Mouse (Mus musculus) gastrocnemius, postnatal 36 days (tissue): ENCODE data around the gene Gprasp1. TPM values are rescaled to one million over a fixed set of nuclear protein-coding genes. Genes with fewer than 3 reads are reported as not detected.
"Not testable (repeated sequence)": the region's sequence is repeated elsewhere in the genome, so short reads cannot be mapped to it uniquely, and the experiment has no call there.

Experiments
- DNase-seq, 2 experiments: peaks; one replicate each; pipeline ENCODE4 v3.0.0; 2022
- intact Hi-C: fragments of 180-260 bp; cut with DNase I; formaldehyde crosslinking; loops from one replicate; pipeline ENCODE4 v1.15.1; 2025
- microRNA-seq, 2 experiments: library from miRNA; unstranded; fragments of <30 nt; microRNA quantifications; one replicate each; pipeline ENCODE4 v1.2.0; 2021
- total RNA-seq, 2 experiments: library from RNA; stranded (reverse); gene quantifications; 2 replicates each; pipeline ENCODE4 v1.2.3; 2021

Gprasp1 gene
- total RNA-seq, 2 experiments from 2014 or later, result 13.7 to 16.2 TPM

DNA sequence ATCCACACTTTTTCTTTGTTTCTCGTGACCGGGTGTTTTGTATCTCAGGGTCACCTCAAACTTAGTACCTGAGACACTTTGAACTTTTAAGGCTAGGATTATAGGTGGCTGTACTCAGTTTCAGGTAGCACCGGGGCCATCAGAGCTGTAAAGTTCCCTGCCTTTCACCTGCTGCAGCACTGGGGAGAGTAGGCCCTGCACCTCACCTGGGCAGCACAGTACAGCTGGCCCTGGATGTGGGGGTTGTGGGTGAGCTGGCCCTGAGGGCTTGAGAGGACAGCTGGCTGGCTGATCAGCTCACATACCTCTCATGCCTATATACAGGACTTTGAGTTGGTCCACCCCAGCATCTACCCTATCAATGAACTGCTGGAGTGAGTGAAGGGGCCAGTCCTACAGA is 61.6 kb downstream of the Gprasp1 start:
- DNase-seq, result no peak
- intact Hi-C loops, result no loop called here

DNA sequence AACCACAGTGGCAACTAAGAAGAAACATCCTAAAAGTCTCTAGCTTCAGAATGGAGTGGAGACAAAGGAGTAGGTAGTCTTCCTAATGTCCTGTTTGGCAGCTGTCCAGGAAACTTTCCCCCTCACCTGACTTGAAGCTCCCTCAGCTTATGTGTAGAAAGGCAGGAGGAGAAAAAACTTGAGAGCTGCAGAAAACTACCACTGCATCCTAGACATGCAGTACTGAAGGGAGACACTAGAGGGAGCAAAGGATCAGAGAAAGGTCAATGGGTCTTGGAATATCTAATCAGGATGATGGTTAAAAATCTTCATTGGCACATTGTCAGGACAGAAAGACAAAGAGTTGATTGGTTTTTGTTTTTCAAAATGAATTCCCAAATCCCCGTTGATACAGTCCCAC is 63.2 kb downstream of the Gprasp1 start:
- intact Hi-C loops, result loop anchor here (5.0 kb wide), 1 partner anchor 157 kb away; no protein-coding TSS in a partner anchor
- no peak for DNase-seq

DNA sequence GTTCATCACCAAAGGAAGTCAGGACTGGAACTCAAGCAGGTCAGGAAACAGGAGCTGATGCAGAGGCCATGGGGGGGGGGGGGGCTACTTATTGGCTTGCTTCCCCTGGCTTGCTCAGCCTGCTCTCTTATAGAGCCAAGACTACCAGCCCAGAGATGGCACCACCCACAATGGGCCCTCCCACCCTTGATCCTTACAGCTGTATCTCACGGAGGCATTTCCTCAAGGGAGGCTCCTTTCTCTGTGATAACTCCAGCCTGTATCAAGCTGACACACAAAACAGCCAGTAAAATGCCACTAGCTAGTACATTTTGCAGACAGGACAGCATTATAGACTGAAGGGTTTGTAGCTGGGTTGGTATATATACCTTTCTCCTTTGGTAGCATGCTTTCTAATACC is 93.4 kb downstream of the Gprasp1 start:
- intact Hi-C loops, DNase-seq: not testable (repeated sequence)

DNA sequence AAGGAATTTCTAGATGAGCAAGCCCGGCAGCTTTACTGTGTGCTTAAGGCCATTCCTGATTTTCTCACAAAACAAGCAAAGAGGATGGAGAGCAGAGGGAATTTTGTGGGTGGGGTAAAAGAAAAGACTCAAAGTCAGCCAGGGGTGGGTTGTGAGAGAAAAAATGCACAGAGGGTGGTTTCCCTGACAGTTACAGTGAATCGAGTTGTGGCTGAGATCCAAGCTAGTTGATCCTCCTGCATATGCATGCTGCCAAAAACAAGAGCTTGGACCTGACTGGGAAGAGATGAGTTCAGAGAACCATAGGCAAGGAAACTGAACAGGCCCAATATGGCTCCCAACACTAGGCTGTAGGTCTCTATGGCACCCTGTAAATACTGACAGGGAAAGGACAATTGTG is 95.4 kb downstream of the Gprasp1 start:
- DNase-seq, result no peak
- intact Hi-C loops, result no loop called here

DNA sequence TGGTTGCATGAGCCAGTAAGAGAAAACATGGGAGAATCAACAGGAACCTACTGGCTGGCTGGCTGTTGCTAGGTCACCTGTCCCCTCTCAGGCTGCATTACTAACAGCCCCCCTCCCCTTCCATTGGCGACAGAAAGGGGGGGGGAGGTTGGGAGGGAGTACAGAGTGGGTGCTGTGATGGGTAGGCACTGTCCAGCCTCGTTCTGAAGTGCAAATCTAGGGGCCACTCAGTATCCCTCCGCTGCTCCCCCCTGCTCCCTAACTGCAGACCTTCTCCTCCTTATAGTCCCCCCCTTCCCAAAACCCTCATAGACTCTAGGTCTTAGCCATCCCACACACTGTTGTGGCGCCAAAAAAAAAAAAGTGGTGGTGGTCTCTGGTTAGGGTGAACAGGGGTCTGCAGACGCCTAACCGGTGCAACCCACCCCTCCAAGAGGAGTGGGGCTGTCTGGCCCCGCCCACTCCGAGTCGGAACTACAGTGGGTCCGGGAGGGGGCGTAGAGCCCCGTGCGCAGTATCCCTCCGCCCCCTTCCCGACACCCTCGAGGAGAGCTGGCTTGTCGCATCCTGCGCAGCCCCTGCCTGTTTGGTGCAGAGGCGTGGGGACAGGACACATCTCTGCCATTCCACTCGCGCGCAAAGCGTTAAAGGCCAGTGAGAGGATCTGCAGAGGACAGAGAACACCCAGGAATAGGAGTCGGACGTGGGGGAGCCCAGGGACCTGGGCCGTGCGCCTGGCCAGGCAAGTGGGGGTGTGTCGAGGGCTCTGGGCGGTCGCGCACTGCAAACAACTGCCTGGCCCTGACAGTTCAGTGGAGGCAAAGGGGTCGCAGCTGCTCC is 96.2 kb downstream of the Gprasp1 start, which contains the start of gene Gprasp2:
Gene Gprasp2 (plus strand): TSS at position 514 of the 840 bp plus-strand sequence.
- DNase-seq, intact Hi-C loops: not testable (repeated sequence)

DNA sequence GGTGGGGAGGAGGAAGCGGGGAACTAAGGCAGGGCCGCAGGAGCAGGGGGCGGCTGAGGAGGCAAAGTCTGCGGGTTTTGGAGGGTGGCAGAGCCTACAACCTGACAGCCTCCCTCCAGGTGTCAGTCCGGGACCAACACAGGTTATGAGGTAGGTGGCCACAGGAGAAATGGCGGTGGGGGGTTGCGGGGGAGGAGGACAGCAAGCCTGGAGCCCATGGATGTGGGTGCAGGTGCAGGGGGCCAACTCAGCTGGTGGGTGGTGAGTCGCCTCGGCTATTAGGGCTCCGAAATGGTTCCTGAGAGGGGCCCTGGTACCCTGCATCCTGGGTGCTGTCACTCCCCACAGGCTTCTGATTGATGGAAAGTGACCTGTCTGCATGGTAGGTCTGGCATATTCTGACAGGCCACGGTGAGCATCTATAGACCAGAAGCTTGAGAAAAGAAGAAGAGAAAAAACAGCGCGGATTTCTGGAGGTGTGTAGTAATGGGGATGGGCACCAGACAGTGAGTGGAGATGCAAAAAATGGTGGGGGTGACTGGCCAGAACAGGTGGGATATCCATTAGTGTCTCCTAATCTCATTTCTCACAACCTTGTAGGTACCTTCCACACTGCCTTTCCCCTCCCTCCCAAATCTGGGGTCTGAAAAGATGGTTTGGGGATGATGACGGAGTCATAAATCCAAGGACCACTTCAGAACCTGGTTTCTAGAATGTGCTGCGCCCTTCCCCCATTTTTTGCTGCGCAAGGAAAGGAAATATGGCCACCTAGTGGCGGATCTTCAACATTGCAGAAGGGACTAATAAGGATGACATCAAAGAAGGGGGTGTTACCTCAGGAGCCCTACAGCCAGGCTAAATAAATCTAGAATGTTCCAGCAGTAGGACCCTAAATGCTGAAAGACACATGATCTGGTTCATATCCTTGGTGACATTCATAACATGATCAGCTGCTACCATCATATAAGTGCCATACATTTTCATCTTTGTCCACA is 97.2 kb downstream of the Gprasp1 start:
- not testable (repeated sequence) for DNase-seq
- intact Hi-C loops, result loop anchor here (10.0 kb wide), 1 partner anchor 185 kb away; no protein-coding TSS in a partner anchor

Small RNA genes within 50 kb of the gene (microRNA-seq; reads per million reads assigned to microRNA genes)
- gene Mir1970 (0 reads per million in 2 experiments), gene Mir7646 (0 reads per million in 2 experiments)

Other genes starting within 250 kb of the Gprasp1 start
- not detected for gene AV320801, start 248.1 kb upstream of the Gprasp1 start, total RNA-seq
- not detected for gene Nxf7, start 144.0 kb upstream of the Gprasp1 start, total RNA-seq
- not detected for gene Prame, start 115.0 kb upstream of the Gprasp1 start, total RNA-seq
- gene Tcp11x2, start 48.9 kb upstream of the Gprasp1 start, total RNA-seq, result not detected
- not detected for gene Tmsb15a, start 17.5 kb upstream of the Gprasp1 start, total RNA-seq
- 1 to 10 TPM; 2.6 to 3.8 TPM for gene Armcx5, start within 50 bp of the Gprasp1 start, total RNA-seq
- gene Bhlhb9, start 54.9 kb downstream of the Gprasp1 start, total RNA-seq, result 1 to 10 TPM; 2.3 to 5.3 TPM
- gene Gprasp2, start 96.3 kb downstream of the Gprasp1 start, total RNA-seq, result 1 to 10 TPM in 1 of 2 experiments, under 1 TPM in 1; 0.72 to 1.9 TPM